Mouse (Mus musculus) G1E (cell line): ENCODE results near the gene Ldb3. TPM values are rescaled to one million over a fixed set of nuclear protein-coding genes. Genes with fewer than 3 reads are reported as not detected.

Source experiments
- ATAC-seq: 2 replicates; pipeline ENCODE4 v1.8.0; 2016; ENCODE audit warnings: mild to moderate bottlenecking; ENCODE audit not compliant: insufficient number of reproducible peaks, poor library complexity, low FRiP score, severe bottlenecking; ENCODE audit errors: extremely low read depth
- DNase-seq: peaks from one replicate; pipeline ENCODE4 v3.0.0; 2012; ENCODE audit warnings: low spot score
- H3K27me3 ChIP-seq: 2 replicates; pipeline ENCODE4 v1.6.1; 2012; ENCODE audit warnings: mild to moderate bottlenecking, low read length, inconsistent platforms; ENCODE audit not compliant: insufficient read depth
- H3K36me3 ChIP-seq: replicated peaks from 2 replicates; pipeline ENCODE3; 2012; ENCODE audit warnings: mild to moderate bottlenecking, inconsistent platforms
- H3K4me1 ChIP-seq: 2 replicates; pipeline ENCODE4 v1.6.1; 2012; ENCODE audit warnings: low read depth, low read length, inconsistent platforms, mixed read lengths; ENCODE audit not compliant: insufficient read depth
- H3K4me3 ChIP-seq: 2 replicates; pipeline ENCODE4 v1.5.1; 2012; ENCODE audit warnings: low read depth, mild to moderate bottlenecking, inconsistent platforms, low read length, moderate library complexity, mixed read lengths
- H3K9me3 ChIP-seq: replicated peaks from 2 replicates; pipeline ENCODE4 v1.6.1; 2012; ENCODE audit warnings: inconsistent platforms
- CTCF ChIP-seq: IDR thresholded peaks from 2 replicates; pipeline ENCODE4 v1.5.1; 2012; ENCODE audit warnings: low read depth, low read length, inconsistent platforms, mixed read lengths
- polyA plus RNA-seq: library from polyadenylated mRNA; stranded (reverse); fragments of >175 nt; gene quantifications from 2 replicates; pipeline ENCODE4 v1.2.3, GENCODE M21; 2012
- total RNA-seq, 2 experiments: library from RNA; stranded (forward) in 1 of 2; stranded (reverse) in 1 of 2; fragments of 200-1000 nt in 1 of 2; fragments of >200 nt in 1 of 2; fragmentation: Nextera tagmentation in 1 of 2; gene quantifications; 2 replicates each; pipeline ENCODE4 v1.2.3; 2014 to 2017

Gene Ldb3
- total and polyA plus RNA-seq, 3 experiments: 0.05 TPM; not detected in 2

DNA sequence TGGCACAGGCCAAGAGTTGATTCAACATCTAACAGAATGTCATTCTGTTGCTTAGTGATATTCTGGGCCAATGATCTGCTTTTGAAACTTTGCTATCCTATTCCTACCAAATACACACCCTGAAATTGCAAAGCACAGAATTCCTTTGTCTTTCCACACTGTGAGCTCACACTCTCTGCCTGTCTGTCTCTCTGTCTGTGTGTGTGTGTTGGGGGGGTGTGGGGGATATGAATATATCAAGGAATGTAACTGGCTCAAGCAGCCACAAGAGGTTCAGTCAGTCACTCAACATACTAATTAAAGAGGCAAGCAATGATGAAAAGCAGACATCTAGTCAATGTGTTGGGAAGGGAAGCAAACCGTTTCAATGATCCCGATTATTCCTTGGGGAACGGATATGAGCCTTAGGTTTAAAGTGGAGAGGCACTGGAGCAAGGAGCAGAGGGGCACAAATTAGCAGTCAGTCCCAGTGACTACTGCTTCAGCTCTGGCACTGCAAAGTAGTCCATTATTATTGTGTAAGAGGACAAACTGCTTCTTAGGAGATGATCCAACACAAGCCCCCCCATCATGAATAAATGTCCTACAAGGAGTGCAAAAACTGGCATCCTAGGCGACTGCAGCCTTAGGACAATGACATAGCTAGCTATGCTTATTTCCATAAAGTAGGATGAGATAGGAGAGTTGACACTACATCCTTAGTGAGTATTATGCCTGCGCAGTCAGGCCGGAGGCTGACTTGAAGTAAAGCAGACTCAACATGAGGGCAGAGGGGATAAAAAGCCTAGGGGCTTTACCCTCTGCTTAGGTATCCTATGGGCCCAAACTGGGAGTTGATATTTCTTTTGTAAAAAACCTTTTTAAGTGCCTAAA is 104.8 kb downstream of the Ldb3 start:
- Histone ChIP-seq H3K9me3 (no peaks in the 10 kb centered on the region), H3K27me3 (no peaks in the 10 kb centered on the region), H3K4me3 (no peak overlapping the region), H3K4me1 (no peaks in the 10 kb centered on the region), H3K36me3 (no peaks in the 10 kb centered on the region)
- ATAC-seq (no peak), DNase-seq (no peak)
- no peak for TF ChIP-seq CTCF

Other genes with a start within 250 kb of the Ldb3 start
- not detected in 2 replicates for gene Fam25c, start 233.2 kb downstream of the Ldb3 start, total RNA-seq (2014; fragmentation: Nextera tagmentation)
- not detected in 2 replicates for gene Fam25c, start 233.2 kb downstream of the Ldb3 start, total RNA-seq (2017)
- not detected in 2 replicates for gene Fam25c, start 233.2 kb downstream of the Ldb3 start, polyA plus RNA-seq
- gene Sncg, start 213.9 kb downstream of the Ldb3 start, total RNA-seq (2014; fragmentation: Nextera tagmentation): not detected in 2 replicates
- gene Sncg, start 213.9 kb downstream of the Ldb3 start, total RNA-seq (2017): 0.23 and 0.27 TPM in 2 replicates
- not detected in 2 replicates for gene Sncg, start 213.9 kb downstream of the Ldb3 start, polyA plus RNA-seq
- gene Mmrn2, start 213.2 kb downstream of the Ldb3 start, total RNA-seq (2014; fragmentation: Nextera tagmentation): not detected in 2 replicates
- 0.11 and 0.12 TPM in 2 replicates for gene Mmrn2, start 213.2 kb downstream of the Ldb3 start, total RNA-seq (2017)
- 0.01 TPM in 2 replicates for gene Mmrn2, start 213.2 kb downstream of the Ldb3 start, polyA plus RNA-seq
- not detected in 2 replicates for gene Bmpr1a, start 85.3 kb downstream of the Ldb3 start, total RNA-seq (2014; fragmentation: Nextera tagmentation)
- gene Bmpr1a, start 85.3 kb downstream of the Ldb3 start, total RNA-seq (2017): 0.06 and 0.11 TPM in 2 replicates
- gene Bmpr1a, start 85.3 kb downstream of the Ldb3 start, polyA plus RNA-seq: not detected in 2 replicates
- not detected in 2 replicates for gene 9230112D13Rik, start 65.9 kb downstream of the Ldb3 start, total RNA-seq (2014; fragmentation: Nextera tagmentation)
- gene 9230112D13Rik, start 65.9 kb downstream of the Ldb3 start, total RNA-seq (2017): not detected in 2 replicates
- not detected in 2 replicates for gene 9230112D13Rik, start 65.9 kb downstream of the Ldb3 start, polyA plus RNA-seq
- not detected in 2 replicates for gene Opn4, start 11.5 kb upstream of the Ldb3 start, total RNA-seq (2014; fragmentation: Nextera tagmentation)
- 0.05 TPM in 1 of 2 replicates, not detected in the other for gene Opn4, start 11.5 kb upstream of the Ldb3 start, total RNA-seq (2017)
- gene Opn4, start 11.5 kb upstream of the Ldb3 start, polyA plus RNA-seq: not detected in 2 replicates
- 283 and 301 TPM in 2 replicates for gene Wapl, start 85.2 kb upstream of the Ldb3 start, total RNA-seq (2014; fragmentation: Nextera tagmentation)
- 210 and 238 TPM in 2 replicates for gene Wapl, start 85.2 kb upstream of the Ldb3 start, total RNA-seq (2017)
- 29.9 and 32.6 TPM in 2 replicates for gene Wapl, start 85.2 kb upstream of the Ldb3 start, polyA plus RNA-seq
- not detected in 2 replicates for gene Grid1, start 231.4 kb upstream of the Ldb3 start, total RNA-seq (2014; fragmentation: Nextera tagmentation)
- gene Grid1, start 231.4 kb upstream of the Ldb3 start, total RNA-seq (2017): 0.05 and 0.23 TPM in 2 replicates
- gene Grid1, start 231.4 kb upstream of the Ldb3 start, polyA plus RNA-seq: not detected in 2 replicates